Mouse (Mus musculus): ENCODE measurements at regions not wholly inside any gene's neighbourhood (a gene's known extent, or its start where the extent isn't known, plus 50 kb on each side); places are given as distances from the start of the nearest gene placed in this dataset.

DNA sequence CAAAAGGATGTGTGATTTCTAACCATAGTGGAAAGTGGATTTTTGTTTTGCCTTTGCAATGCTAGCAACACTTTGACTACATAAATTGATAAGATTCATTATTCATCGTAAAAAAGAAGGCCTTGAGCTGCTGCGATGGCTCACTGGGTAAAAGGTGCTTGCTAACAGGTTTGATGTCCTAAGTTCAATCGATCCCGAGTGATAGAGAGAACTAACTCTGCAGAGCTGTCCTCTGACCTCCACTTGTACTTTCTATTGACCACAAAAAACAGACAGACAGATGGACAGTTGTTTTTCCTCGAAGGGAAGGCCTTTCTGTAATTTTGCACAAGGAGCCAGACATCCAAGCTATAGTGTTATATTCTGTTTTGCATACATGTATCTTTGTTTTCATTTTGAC lies 63.7 kb upstream of the Picalm start:
- Histone ChIP-seq H3K4me3 (ENCODE audit: insufficient read depth, low read length) (no peak overlapping the region), H3K4me1 (ENCODE audit: control insufficient read depth, insufficient read depth, low read length) (peaks cover 4% of the 10 kb centered on the region; the same call in 1 of the 2 replicates), H3K27ac (ENCODE audit: insufficient read depth, low read length) (no peak overlapping the region)
- no peak for TF ChIP-seq POLR2A (IDR thresholded peaks at IDR 0.05; ENCODE audit: low read depth, low read length)
- TF ChIP-seq CTCF (IDR thresholded peaks at IDR 0.05; ENCODE audit: borderline replicate concordance, insufficient read depth, low read length), result no peak

DNA sequence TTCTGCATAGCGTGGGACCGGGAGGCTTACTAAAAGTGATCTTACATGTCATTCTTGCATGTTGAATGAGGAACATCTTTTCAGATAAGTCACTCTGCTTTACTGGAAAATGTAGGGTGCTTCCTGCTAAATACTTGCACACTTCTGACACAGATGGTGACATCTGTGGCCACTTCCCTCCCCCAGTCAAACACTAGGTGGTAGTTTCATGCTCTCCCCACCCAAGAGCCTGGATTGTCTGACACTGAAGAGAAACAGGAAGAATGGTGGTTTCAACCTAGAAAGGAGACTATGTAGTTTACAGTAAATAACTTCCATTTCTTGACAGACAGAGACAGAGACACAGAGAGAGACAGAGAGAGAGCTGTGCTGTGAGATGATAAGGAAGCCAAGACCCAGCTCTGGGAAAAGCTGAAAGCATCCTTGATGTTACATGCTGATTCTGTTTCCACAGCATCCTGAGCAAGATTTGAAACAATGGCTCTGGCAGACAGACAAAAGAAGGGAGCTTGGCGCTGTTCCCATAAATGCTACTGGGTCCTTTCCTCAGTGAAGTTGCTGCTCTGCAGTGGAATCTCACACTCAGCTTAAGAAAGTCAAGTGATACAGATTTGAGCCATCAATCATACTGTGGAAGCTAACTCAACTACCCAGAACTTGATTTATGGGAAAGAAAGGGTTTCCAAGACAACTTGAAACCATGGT lies 61.9 kb upstream of the Picalm start:
- H3K27ac ChIP-seq (ENCODE audit: insufficient read depth, low read length), result no peak overlapping the region
- TF ChIP-seq CTCF (IDR thresholded peaks at IDR 0.05; ENCODE audit: borderline replicate concordance, insufficient read depth, low read length) (no peak), POLR2A (IDR thresholded peaks at IDR 0.05; ENCODE audit: low read depth, low read length) (no peak)
- no peak overlapping the region for H3K4me3 ChIP-seq (ENCODE audit: insufficient read depth, low read length)
- no peaks in the 10 kb centered on the region for H3K4me1 ChIP-seq (ENCODE audit: control insufficient read depth, insufficient read depth, low read length)

DNA sequence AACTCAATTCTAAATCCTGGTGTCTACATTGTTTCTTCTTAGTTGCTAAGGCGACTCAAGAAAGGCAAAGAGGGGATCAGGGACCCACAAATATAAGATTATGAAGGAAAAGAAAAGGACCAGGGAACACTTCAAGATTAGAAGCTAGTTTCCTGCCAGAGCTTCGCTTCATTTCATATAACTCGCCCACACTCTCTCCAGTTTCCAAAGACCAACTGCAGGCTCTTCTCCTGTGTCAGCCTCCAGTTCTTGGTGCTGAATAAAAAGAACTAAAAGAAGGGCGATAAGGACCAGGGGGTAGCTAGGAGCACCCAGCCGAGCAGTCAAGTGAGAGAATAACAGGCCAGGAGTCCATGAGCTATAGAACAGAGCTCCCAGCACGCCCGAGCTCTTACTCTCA lies 59.7 kb upstream of the Picalm start:
- H3K27ac ChIP-seq (ENCODE audit: insufficient read depth, low read length), result no peak overlapping the region
- no peak for TF ChIP-seq POLR2A (IDR thresholded peaks at IDR 0.05; ENCODE audit: low read depth, low read length)
- TF ChIP-seq CTCF (IDR thresholded peaks at IDR 0.05; ENCODE audit: borderline replicate concordance, insufficient read depth, low read length), result no peak
- no peak overlapping the region for H3K4me3 ChIP-seq (ENCODE audit: insufficient read depth, low read length)
- no peaks in the 10 kb centered on the region for H3K4me1 ChIP-seq (ENCODE audit: control insufficient read depth, insufficient read depth, low read length)

DNA sequence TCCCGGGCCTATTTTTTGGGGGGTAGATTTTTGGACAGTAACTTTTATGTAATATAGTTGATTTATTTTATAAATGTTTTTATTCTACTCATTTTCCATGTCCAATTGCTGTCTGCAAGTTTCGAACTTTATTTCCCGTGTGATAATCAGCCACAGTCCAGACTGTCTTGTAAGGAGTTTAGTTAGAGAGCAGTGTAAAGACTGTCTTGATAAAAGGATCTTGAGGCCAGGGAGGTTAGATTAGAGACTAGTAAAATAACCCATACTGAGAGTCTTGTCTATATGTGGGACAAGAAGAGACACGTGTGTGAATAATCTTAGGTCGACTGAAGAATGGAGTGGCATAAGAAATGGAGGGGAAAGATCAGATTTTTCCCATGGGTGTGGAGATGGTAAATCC lies 56.1 kb upstream of the Picalm start:
- H3K27ac ChIP-seq (ENCODE audit: insufficient read depth, low read length), result no peak overlapping the region

DNA sequence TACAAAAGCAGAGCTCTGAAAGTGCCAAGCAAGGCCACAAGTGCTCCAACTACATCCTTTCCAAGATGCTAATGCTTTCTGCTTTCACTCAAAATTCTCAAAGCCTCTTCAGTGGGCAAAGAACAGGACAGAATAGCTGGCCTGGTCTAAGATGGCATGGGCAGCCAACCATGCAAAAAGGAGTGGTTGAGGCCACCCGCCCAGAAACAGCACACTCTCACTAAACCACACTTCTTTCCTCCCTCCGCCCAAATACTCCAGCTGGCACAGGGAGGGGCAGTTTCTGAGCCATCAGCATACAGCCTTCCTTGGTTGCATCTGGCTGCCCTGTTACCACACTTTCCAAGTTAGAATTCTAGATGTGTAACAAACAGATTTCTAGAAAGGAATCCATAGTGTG lies 55.4 kb upstream of the Picalm start:
- Histone ChIP-seq H3K4me3 (ENCODE audit: insufficient read depth, low read length) (no peak overlapping the region), H3K27ac (ENCODE audit: insufficient read depth, low read length) (no peak overlapping the region), H3K4me1 (ENCODE audit: control insufficient read depth, insufficient read depth, low read length) (no peaks in the 10 kb centered on the region)
- TF ChIP-seq POLR2A (IDR thresholded peaks at IDR 0.05; ENCODE audit: low read depth, low read length) (no peak), CTCF (IDR thresholded peaks at IDR 0.05; ENCODE audit: borderline replicate concordance, insufficient read depth, low read length) (no peak)

More for the DNA sequence above, 56.1 kb upstream of the Picalm start:
- no peak overlapping the region for H3K4me3 ChIP-seq (ENCODE audit: insufficient read depth, low read length)
- no peaks in the 10 kb centered on the region for H3K4me1 ChIP-seq (ENCODE audit: control insufficient read depth, insufficient read depth, low read length)
- TF ChIP-seq POLR2A (IDR thresholded peaks at IDR 0.05; ENCODE audit: low read depth, low read length) (no peak), CTCF (IDR thresholded peaks at IDR 0.05; ENCODE audit: borderline replicate concordance, insufficient read depth, low read length) (no peak)

DNA sequence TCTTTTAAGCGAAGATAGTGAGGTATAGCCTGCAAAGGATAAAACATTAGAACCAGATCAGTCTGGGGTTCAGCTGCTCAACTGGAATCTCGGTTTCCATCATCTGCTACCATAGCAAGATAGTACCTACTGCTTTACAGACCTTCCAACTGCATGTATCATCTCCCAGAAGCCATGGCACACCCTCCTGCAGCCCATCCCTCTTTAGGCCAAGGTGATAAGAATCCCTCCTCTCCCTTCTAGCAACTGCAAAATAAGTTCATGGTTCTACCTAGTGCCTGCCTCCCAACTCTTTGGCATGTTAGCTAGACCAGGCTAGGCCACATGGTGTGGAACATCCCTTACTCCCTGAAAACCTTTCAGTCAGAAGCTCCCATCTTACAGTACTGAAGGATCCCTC lies 52.4 kb upstream of the Picalm start:
- Histone ChIP-seq H3K4me3 (ENCODE audit: insufficient read depth, low read length) (no peak overlapping the region), H3K4me1 (ENCODE audit: control insufficient read depth, insufficient read depth, low read length) (no peaks in the 10 kb centered on the region; the same call in 1 of the 2 replicates), H3K27ac (ENCODE audit: insufficient read depth, low read length) (no peak overlapping the region)
- TF ChIP-seq POLR2A (IDR thresholded peaks at IDR 0.05; ENCODE audit: low read depth, low read length) (no peak), CTCF (IDR thresholded peaks at IDR 0.05; ENCODE audit: borderline replicate concordance, insufficient read depth, low read length) (no peak)

DNA sequence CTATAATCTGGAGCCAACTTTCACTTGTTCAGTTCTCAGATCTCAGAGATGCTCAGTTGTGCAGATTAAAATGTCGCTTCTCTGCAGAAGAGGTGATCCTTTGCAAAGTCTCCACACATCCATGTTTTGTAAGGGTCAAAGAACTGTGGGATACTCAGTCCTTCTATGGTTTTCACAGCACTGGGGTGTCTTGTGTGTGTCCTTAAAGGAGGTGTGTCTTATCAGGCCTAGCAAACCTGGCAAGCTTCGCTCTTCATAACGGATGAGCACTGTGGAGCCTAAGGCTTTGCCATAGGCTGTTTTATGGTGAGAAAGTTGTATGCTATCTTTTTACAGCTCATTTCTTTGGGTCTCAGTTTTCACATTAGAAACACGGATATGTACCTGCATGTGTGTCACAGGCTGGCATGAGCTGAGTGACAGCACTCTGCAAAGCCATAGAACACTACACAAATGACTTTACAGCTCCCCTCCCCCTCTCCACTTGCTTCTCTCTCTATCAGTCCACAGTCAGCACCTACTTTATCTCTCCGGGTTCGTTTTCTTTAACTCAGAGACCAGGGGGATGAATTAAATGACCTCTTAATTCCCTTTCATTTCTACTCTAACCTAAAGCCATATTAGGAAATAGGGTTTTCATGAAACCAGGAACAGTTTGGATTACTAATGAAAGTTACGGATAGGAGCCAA lies 49.8 kb upstream of the Picalm start:
- Histone ChIP-seq H3K4me3 (ENCODE audit: insufficient read depth, low read length) (no peak overlapping the region), H3K27ac (ENCODE audit: insufficient read depth, low read length) (no peak overlapping the region), H3K4me1 (ENCODE audit: control insufficient read depth, insufficient read depth, low read length) (peaks cover 4% of the 10 kb centered on the region; the same call in 1 of the 2 replicates)
- no peak for TF ChIP-seq CTCF (IDR thresholded peaks at IDR 0.05; ENCODE audit: borderline replicate concordance, insufficient read depth, low read length)
- TF ChIP-seq POLR2A (IDR thresholded peaks at IDR 0.05; ENCODE audit: low read depth, low read length), result no peak
